Mouse (Mus musculus) megakaryocyte-erythroid progenitor cell, adult 5-6 weeks (primary cell): ENCODE data around the gene Nup98. TPM values are rescaled to one million over a fixed set of nuclear protein-coding genes. Genes with fewer than 3 reads are reported as not detected.

Experiments
- ATAC-seq: replicated peaks from 2 replicates; pipeline ENCODE4 v1.8.0; 2016; ENCODE audit warnings: mild to moderate bottlenecking, inconsistent platforms; ENCODE audit not compliant: severe bottlenecking, poor library complexity, low FRiP score, low TSS enrichment
- total RNA-seq, 2 experiments: library from RNA; stranded (forward) in 1 of 2; stranded (reverse) in 1 of 2; fragments of 200-1000, 215-1000 nt in 1 of 2; fragments of >200 nt in 1 of 2; fragmentation: Nextera tagmentation in 1 of 2; gene quantifications; 2 replicates each; pipeline ENCODE4 v1.2.3; 2014 to 2017

Nup98 gene
- total RNA-seq, 2 experiments from 2014 or later = 59.9 to 73.6 TPM

GRCm38 (mm10) chr7:102238686-102239286 lies 28.8 kb upstream of the Nup98 start:
- no peak for ATAC-seq

GRCm38 (mm10) chr7:102233059-102233458 lies 23.1 kb upstream of the Nup98 start:
- no peak for ATAC-seq

GRCm38 (mm10) chr7:102229814-102230213 lies 19.8 kb upstream of the Nup98 start:
- ATAC-seq = no peak

GRCm38 (mm10) chr7:102228049-102228670 lies 18.2 kb upstream of the Nup98 start:
- ATAC-seq = no peak

GRCm38 (mm10) chr7:102226051-102226450 lies 16.1 kb upstream of the Nup98 start:
- ATAC-seq = no peak

GRCm38 (mm10) chr7:102223883-102224738 lies 14.1 kb upstream of the Nup98 start:
- 0 out of 2 replicates have a peak, but pooled peaks have one; percentile 4 for ATAC-seq

- ATAC-seq = peak; percentile 80
Observed at GRCm38 (mm10) chr7:102222830-102223556, 13.0 kb upstream of the Nup98 start.

GRCm38 (mm10) chr7:102222336-102222735 lies 12.4 kb upstream of the Nup98 start:
- ATAC-seq = peak; percentile 70; the same call in 1 of the 2 replicates

GRCm38 (mm10) chr7:102221899-102222298 lies 11.9 kb upstream of the Nup98 start:
- ATAC-seq = no peak

- ATAC-seq = no peak
Observed at GRCm38 (mm10) chr7:102211071-102211470, 1.1 kb upstream of the Nup98 start.

GRCm38 (mm10) chr7:102208806-102209363 lies 1.1 kb downstream of the Nup98 start:
- no peak for ATAC-seq

- peak; percentile 44 for ATAC-seq
Observed at GRCm38 (mm10) chr7:102205646-102206045, 4.3 kb downstream of the Nup98 start.

- no peak for ATAC-seq
Observed at GRCm38 (mm10) chr7:102204296-102204857, 5.6 kb downstream of the Nup98 start.

GRCm38 (mm10) chr7:102200996-102201785 lies 8.8 kb downstream of the Nup98 start:
- no peak for ATAC-seq

GRCm38 (mm10) chr7:102200576-102200975 lies 9.4 kb downstream of the Nup98 start:
- no peak for ATAC-seq

GRCm38 (mm10) chr7:102192356-102192755 lies 17.6 kb downstream of the Nup98 start:
- ATAC-seq = no peak

GRCm38 (mm10) chr7:102183849-102184248 lies 26.1 kb downstream of the Nup98 start:
- no peak for ATAC-seq

GRCm38 (mm10) chr7:102170300-102170699 lies 39.7 kb downstream of the Nup98 start:
- ATAC-seq = 0 out of 2 replicates have a peak, but pooled peaks have one; percentile 52
